Mouse (Mus musculus): Measurements from ENCODE around the gene Edrf1. TPM values are rescaled to one million over a fixed set of nuclear protein-coding genes. Genes with fewer than 3 reads are reported as not detected.

Edrf1 gene
- total RNA-seq (2021) = 10 to 100 TPM; 16.8 to 21.0 TPM
- long read RNA-seq, experiment 1, full-length matches to known transcripts = 4 of 10 reads
- long read RNA-seq, experiment 1, partial matches to known transcripts = 2 of 10 reads
- long read RNA-seq, experiment 1, other reads (novel, unspliced or antisense) = 4 of 10 reads
- long read RNA-seq, experiment 2, full-length matches to known transcripts = 13 of 29 reads
- long read RNA-seq, experiment 2, partial matches to known transcripts = 11 of 29 reads
- long read RNA-seq, experiment 2, other reads (novel, unspliced or antisense) = 5 of 29 reads

DNA sequence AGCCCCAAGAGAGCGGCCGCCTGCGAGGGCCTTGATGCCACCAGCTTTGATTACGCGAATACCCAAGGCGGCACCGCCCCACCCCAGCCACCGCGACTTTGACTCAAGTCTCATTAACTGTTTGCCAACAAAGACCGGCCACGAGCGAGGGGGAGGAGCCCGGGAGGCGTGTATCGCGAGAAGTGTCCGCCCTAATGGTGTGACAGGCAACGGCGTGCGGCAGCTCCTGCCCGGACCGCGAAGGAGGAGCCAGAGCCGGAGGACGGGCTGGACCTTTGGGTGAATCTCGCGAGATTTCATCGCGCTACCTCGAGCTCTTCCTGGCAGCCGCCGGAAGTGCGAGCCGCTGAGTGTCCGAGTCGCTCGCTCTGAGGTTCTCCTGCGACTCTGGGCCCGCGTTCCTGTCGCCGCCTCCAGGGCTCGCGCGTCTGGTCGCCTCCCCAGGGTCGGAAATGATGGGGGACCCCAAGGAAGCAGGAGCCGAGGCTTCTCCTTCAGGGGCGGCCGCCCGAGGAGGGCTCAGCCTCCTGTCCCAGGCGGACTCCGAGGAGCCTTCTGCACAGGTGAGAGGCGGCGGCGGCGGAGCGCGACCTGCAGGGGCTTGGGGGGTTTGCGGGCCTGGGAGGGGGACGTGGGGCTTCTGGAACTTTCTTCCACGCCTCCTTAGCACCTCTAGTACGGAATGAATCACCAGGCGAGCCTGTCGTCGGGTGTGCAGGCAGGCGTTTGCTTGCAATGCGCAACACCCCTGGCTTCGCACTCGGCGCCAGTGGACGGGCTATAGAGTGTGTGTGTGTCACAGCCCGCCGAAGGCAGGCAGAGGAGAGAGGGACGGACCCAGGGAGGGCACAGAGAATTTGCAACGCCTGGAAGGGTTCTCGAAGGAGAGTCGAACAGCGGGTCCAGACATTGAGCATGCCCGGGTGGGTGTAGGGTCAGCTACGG is at the start of gene Edrf1:
Gene Edrf1, plus strand, starts transcription at position 183 of the 945 bp plus-strand sequence.
- peak; percentile 92 to 94 for DNase-seq (ENCODE audit: low spot score in 2 of 2)

DNA sequence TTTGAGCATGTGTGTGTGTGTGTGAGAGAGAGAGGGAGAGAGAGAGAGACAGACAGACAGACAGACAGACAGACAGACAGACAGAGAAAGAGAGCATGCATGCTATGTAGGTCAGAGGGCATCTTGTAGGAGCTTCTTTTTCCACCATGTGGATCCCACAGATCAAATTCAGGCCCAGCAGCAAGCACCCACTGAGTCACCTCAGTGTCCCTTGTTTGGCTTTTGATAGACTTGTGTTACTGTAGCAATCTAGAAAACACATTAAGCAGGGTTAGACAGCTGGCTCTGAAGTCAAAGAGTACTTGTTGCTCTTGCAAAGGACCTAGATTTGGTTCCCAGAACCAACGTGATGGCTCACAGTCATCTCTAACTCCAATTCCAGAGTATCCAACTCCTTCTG is 45.6 kb upstream of the Edrf1 start:
- no peak for DNase-seq (ENCODE audit: low spot score in 2 of 2)

DNA sequence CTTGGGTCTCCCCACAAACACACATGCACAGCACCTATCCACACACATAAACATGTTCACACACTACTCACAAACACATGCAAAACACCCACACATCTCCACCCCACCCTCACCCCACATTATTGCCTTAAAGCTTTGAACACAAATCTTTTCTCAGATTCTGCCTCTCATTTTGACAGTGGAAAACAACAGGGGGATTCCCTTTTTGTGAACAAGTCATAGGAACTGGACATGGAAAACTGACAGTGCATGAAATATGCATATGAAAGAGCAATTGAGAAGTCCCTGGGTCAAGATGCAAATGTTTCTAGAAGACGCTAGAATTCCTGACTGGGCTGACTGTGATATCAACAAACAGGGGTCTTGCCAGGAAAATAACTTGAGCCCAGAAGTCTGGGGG is 36.8 kb upstream of the Edrf1 start:
- DNase-seq (ENCODE audit: low spot score in 2 of 2) = no peak

DNA sequence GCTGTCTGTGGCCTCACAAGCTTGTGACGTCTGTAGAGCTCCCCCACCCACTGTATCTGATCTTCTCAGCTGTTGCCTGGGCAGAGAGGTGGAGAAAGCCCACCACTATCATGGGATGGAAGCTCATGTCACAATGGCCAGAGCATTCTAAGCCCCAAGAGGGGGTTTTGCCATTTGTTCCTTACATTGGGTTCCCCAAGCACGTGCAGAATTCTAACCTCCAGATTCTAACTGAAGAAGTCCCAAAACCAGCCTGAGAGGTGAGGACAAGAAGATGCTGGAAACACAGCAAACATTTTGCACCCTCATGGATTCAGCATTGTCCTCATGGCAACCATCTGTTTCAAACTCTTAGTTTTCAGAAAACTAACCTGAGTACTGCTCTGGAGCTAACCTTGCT is 35.3 kb upstream of the Edrf1 start, which contains the start of gene Tex36:
Gene Tex36, minus strand, starts transcription at position 101 of the 400 bp plus-strand sequence.
- no peak for DNase-seq (ENCODE audit: low spot score in 2 of 2)

DNA sequence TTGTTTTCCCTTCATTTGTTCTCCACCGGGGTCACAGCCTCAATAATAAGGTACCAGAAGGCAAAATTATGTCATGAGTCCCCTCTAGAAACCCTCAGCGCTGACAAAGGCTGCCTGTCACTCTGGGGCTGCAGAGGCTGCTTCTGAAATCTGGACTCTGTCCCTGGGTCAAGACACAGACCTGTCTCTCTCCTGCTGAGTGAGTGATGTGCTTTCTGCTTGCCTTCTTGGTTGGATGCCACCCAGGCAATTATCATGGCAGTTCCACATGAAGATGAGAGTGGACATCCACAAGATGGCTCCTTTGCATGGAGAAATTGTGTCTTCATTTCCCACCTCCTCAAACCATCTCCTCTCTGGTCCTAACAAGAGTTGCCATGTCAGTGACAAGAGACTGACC is 34.2 kb upstream of the Edrf1 start:
- DNase-seq (ENCODE audit: low spot score in 2 of 2) = no peak

DNA sequence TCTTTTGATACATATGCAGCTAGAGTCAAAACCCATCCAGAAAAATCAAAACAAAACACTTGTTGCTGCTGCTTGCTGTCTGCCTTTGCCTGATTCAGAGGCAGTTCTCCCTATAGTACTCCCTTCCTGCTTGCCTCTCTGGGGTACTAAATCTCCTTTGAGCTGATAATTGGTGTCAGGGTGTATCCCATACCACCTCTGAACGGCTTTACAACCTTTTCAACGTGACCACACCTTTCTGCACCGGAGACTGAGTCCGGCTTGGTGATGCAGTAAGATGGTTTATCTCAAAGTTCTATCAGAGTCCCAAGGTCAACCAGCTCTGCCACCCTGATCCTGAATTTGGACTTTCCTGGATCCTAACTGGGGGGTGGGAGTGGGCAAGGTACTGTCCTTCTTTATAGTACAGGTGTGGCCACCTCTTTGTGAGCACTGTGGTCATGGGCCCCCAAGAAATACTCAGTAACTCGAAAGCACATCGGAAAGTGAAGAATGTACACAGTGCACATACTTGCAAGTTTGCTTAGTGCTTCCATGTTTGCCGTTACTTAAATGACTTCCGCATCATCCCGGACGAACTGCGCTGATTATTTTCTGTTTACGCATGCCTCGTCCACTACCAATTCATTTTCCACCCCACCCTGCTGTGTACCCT is 32.8 kb upstream of the Edrf1 start:
- DNase-seq (ENCODE audit: low spot score in 2 of 2) = no peak

DNA sequence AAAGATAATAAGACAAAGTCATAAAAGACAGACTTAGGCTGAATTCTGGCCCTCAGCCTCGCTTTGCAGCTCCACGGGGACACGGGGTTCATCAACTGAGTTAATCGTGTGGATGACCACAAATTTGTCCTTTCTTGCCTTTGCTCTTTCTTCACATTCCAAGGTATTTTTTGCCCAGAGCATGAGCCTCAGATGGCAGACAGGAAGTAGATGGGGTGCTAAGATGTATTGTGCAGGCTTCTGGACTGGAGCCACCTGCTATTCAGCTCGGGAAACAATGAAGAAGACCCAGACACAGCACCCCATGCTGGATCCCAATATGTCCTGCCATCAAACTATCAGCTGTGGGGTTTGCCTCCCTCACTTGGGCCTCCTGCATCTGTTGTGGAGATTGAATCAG is 30.0 kb upstream of the Edrf1 start:
- DNase-seq (ENCODE audit: low spot score in 2 of 2) = no peak

DNA sequence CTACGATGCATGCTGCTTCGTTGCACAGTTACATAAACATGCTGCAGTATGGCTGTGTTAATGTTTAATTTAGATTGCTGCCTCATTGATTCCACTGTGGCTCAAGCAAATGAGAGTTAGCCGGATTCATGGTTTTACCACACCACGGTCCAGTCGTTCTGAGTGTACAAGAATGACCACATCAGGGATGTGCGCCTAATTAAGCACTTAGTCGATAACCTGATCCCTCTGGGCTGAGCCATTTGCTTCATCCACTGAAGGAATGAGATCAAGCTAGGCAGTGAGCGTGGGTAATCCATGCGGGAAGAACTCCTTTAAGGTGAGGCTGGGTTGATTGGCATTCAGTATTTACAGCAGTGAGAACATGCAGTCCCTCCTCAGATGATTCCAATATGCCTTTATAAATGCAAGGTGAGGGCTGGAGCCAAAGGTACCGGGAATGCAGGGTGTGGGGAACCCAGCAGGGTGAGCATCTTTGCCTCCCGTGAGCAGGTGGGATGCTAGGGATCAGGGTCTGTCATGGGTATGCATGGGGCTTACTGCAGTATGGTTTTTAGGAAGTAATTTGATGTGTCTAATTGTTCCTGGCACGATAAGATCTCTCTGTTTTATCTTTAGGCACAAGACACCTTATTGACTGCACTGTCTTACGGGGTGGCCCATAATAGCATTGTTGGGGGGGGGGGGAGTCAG is 29.3 kb upstream of the Edrf1 start:
- no peak for DNase-seq (ENCODE audit: low spot score in 2 of 2)

DNA sequence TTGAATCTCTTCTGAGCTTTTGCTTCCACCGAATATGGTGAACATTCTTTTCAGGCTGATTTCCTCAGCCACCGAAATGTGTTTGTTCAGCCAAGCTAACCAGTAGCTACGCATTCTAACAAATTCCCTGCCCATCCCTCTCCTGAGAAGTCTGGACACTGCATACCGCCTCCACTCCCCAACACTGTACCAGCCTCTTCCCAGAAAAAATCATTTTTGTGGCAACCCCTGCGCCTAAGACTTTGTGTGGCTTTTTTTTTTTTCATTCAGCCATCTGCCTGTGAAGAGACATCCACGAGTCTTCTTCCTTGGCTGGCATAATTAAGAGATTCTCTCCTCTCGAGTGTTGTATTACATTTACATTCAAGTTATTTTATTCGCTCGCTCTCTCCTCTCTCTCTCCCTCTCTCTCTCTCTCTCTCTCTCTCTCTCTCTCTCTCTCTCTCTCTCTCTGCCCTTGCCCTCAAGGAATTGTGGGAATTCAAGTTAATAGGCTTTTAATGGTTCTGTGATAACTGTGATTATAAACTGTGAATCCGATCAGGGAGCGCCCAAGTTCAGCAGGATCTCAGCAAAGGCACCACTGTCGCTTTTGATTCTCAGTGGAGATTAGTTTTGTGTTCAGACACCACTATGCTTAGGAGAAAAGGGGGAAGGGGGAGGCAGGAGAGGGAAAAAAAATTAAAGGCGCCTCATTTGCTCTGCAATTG is 28.6 kb upstream of the Edrf1 start:
- DNase-seq (ENCODE audit: low spot score in 2 of 2) = no peak

DNA sequence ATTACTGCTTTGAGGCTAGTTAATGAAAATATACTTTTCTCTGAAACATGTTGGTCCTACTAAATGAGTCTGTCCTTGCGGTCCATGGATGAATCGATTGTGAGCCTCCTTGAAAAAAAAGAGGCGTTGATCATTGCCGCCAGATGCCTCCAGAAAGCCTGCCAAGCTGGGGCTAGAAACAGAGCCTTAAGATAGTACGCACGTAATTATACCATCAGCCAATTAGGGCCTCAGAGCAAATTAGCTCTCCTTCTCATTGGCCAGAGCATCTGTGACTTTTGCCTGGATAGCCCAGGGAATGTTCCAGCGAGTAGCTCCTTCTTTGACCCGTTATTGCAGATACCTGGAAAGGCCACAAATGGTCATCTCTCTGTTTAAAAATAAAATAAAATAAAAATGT is 27.8 kb upstream of the Edrf1 start:
- no peak for DNase-seq (ENCODE audit: low spot score in 2 of 2)

DNA sequence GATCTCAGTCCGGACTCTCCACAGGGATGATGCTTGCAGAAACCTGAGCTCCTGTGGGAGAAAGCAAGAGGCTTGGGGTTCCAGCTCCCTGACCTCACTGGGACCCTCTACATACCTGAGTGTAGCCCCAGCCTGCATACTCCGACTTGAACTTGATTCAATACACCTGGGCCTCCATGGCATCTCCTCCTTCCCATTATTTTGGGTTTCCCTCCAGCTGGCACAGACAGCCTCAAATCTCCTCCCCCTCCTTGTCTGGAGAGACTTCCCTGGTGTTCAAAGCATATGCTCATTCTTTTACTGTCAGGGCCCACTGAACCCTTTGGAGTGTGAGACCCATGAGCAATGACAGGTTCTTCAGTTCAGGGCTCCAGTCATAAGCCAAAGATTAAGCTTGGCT is 24.4 kb upstream of the Edrf1 start:
- DNase-seq (ENCODE audit: low spot score in 2 of 2) = no peak

DNA sequence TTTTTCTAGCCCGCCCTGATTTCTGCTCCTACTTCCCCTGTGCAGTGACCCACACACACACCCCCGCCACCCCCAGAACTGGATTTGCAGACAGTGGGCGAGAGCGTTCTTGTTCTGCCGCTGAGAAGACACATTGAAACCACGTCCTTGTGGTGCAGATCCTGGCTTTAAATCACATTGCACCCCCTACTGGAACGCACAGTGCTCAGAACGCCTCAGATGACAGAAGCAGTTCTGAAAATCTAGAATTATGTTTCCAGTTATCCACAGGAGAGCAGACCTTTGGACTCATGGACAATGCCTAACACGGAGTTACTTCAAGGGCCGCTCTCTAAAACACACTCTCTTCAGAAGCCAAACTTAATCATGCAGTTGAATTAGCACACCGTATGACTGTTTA is 16.6 kb upstream of the Edrf1 start:
- no peak for DNase-seq (ENCODE audit: low spot score in 2 of 2)

DNA sequence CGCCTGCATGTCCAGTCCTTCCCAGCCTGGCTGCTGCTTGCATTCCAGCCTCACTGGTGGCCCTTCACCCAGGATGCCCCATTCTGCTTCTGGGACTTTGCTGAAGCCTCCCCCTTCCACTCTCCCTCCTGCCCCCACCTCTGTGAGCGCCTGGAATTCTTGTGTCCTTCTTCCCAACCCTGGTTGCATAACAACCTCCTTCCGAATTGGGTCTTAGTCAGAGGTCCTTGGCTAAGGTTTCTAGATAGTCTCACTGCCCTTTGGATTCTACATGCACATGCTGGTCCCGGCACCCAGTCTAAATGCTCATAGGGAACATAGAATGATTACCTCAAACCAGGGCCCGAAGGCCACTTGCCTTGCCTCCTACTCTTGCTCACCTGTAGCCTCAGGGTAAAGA is 14.1 kb upstream of the Edrf1 start:
- DNase-seq (ENCODE audit: low spot score in 2 of 2) = no peak

DNA sequence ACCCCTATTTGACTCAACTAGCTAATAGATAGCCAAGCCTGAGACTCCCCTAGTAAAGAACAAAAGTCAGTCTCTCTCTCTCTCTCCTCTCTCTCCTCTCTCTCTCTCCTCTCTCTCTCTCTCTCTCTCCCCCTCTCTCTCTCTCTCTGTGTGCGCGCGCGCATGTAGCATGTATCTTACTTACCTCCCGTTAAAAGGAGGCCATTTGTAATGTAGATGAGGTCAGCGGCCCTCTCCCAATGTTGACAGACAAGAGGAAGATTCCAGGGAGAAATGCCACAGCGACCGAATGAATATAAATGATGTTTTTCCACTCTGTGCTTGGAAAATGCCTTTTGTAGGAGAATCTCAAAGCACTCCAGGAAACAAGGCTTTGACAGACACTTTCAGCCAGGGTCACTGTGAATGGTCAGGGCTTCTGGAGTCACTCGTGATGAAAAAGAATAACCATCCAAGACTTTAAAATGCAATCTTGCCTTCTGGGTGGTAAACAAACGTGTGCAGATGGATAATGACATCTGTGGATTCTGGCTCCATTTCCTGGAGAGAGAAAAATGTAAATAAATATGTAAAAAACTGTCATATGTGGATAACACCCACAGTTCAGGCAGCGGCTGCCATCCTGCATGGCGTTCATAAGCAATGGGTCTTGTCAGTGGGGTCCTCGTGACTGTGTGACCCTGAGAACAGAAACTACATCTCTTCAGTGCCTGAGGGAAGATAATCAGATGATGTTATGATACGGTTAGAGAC is 10.0 kb upstream of the Edrf1 start:
- no peak for DNase-seq (ENCODE audit: low spot score in 2 of 2)

DNA sequence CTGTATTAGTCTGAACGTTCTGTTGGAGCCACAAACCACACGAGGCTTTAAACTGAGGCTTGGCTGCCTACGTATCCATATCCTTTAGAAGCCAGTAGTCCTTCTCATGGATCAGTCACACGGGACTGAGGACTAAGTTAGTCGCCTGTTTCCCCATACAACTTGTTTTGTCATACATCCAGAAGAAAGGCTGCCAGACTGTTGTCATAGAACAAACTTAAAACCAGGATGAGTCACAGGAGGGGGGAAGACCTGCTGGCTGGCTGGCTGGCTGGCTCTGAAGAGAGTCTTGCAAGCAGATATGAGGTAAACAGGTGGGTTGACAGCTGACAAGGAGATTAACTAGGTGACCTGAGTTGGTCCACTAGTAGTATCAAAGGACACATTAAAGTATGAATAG is 6.5 kb upstream of the Edrf1 start:
- DNase-seq (ENCODE audit: low spot score in 2 of 2) = no peak

DNA sequence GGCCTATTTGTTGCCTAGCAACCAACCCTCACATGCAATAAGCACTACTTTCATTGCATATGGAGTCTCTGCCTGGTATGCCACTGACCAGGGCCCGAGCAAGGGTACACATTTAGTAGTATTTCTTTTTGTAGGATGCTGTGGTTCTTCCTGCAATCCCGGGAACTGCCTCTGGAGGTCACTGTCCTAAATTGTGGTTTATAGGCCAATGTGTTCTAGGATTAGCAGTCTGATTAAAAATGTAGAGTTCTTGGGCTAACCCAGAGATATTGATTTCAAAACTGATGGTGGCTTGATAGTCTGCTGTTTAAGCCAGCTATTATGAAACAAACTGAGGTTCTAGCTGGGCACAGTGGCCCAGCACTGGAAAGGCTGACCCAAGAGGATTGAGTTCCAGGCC is 4.9 kb upstream of the Edrf1 start:
- DNase-seq (ENCODE audit: low spot score in 2 of 2) = peak in 1 of 2 experiments; percentile 64

DNA sequence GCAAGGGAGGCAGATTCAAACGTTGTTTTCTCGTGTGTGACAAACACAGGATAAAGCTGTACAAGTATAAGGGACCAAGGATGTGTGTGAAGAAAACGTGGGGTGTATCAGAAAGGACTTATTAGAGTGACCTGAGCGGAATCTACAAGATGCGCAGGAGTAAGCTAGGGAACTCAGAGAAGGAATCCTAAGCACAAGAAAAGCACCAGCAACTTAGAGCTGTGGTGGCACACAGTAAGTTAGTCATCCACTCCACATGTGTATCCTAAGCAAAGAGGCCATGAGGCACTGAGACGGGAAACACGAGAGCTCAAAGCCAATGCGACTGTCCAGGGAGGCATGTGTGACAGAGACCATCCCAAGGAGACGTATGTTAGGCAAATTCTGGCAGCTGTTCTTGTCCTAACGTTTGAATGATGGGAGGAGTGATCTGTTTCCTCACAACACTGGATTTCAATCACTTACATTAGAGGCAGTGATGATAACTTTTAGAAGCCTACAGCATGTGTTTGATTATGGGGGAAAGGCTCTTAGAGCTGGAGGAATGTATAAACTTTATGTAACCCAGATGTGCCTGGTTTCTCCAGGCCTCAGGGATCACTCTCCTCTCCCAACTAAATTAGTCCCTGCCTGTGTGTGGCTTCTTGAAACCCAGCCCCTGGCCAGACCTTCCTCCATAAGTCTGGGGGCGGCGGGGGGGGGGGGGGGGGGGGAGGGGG is 2.3 kb upstream of the Edrf1 start:
- DNase-seq (ENCODE audit: low spot score in 2 of 2) = no peak

DNA sequence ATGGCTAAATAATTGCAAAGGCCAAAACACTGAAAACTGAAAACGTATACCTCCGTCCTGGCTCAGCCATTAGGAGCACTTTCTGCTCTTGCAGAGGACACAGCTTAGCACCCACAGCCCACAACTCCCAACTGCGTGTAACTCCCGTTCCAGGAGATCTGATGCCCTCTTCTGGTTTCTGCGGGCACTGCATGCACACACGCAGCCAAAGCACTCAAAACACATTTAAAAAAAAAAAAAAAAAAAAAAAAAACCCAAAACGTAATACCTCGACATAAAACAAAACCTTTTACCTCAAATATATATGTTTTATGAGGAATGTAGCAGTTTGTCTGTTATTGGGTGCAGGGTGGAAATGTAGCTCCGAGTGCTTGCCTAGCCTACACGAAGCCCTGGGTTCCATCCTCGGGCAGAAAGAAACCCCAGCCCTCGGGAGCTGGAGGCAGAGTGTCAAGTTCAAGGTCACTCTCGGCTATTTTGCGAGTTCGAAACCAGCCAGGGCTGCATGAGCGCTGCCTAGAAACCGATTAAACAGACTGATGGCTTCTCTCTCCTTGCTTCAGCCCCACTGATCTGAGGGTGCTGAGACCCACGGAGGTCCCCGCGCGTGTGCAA is 498 bp upstream of the Edrf1 start:
- peak; percentile 87 to 89 for DNase-seq (ENCODE audit: low spot score in 2 of 2)

DNA sequence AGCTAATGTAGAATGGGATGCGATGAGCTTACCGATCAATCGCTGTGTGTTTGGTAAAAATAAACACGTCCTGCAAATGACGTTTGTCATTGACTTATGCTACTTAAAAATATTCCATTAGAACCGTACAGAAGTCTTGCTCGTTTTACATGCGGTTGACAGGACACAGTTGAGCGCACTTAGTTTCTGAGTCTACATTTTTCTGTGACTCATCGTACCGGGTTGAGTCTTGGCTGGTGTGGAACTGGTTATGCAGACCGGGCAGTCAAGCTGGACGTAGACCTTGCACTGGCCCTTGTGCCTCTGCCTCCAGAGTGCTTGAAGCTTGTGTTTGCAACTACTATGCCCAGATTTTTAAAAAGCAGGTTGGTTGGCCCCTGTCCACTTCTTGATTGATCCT is 963 bp downstream of the Edrf1 start:
- DNase-seq (ENCODE audit: low spot score in 2 of 2) = no peak

Measured in adrenal gland, adult 18-20 months (tissue).